Mouse (Mus musculus): ENCODE data around the gene Atp2a2.

DNA sequence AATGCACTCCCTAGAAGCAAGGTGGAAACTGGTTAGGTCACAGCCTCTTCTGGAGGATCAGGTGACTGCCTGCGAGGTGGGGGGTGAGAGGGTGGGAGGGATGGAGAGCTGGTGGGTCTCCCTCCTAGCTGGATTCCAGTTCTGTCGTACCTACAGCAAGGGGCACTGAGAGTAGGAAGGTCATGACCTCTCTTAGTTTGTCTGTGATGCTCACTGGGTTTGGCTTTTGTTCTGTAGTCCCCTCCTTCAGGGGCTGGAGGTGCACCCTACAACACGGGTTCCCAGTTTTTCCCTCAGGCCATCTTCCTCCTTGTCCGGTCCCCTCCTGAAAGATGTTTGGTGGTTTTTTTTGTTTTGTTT is 1.7 kb upstream of the Atp2a2 start:
- TF ChIP-seq HCFC1 (IDR thresholded peaks at IDR 0.05; ENCODE audit: borderline replicate concordance, insufficient read depth, low read length): no peak
- no peak for TF ChIP-seq CHD2 (IDR thresholded peaks at IDR 0.05; ENCODE audit: low read depth, low read length)
- no peak for TF ChIP-seq MAFK (IDR thresholded peaks at IDR 0.05; ENCODE audit: insufficient read depth, low read depth, low read length)
- TF ChIP-seq ZC3H11A (IDR thresholded peaks at IDR 0.05; ENCODE audit: borderline replicate concordance, low read depth, low read length): no peak
- no peak for TF ChIP-seq ZNF384 (IDR thresholded peaks at IDR 0.05; ENCODE audit: low read depth, low read length)

Data from ES-E14 (cell line).